Mouse (Mus musculus): Measurements from ENCODE around the gene Ssxb6. TPM values are rescaled to one million over a fixed set of nuclear protein-coding genes. Genes with fewer than 3 reads are reported as not detected.
"Not testable (repeated sequence)": the region's sequence is repeated elsewhere in the genome, so short reads cannot be mapped to it uniquely, and the experiment has no call there.

Ssxb6 gene
- not detected in 2 replicates for polyA plus RNA-seq (2016; fragmentation: Nextera tagmentation; extraction: Ambion mirVana)

DNA sequence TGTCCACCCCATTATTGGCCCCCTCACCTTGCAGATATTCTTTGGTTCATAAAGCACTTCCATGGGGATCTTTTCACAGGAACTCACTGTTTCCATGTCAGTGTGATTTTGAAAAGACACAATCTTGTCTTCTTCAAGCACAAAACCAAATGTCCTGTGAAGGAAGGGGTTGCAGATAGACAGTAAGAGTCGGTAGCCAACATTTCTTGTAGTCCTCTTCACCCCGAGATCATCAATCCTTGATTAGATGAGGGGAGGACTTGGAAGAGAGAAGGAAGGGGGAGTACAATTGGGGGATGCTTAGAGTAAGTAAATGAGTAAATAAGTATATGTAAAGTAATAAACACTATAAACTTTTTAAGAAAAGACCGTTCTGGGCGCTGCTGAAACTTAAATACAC lies at the start of gene Ssxb6:
Gene Ssxb6, minus strand, starts transcription at position 101 of the 400 bp plus-strand sequence.
- H3K9me3 ChIP-seq (replicated peaks); H3K27ac ChIP-seq (replicated peaks); H3K4me3 ChIP-seq; H3K27me3 ChIP-seq (ENCODE audit: low read depth, poor library complexity, severe bottlenecking); DNase-seq (ENCODE audit: low spot score); H3K4me1 ChIP-seq; H3K36me3 ChIP-seq: not testable (repeated sequence)
- WGBS: 73% methylated on average over 4 of the region's 4 CpGs

DNA sequence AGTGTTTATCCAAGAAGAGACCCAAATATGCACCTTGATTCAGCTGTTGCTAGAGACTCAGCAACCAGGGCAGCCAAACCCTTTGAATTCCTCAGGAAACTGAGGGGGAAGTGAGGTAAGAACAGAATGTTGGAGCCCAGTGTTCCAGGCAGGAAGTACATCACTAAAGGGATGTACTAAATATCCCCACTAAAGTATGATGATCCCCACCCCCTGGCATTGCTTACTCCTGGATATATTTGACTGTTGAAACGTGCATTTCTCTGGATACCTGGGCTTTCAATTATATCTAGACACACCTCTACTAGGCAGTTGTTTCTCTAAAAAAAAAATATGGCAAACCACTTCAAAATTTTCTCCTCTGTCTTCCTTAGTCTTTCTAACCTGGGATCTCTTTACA lies 43.7 kb upstream of the Ssxb6 start, which contains the start of gene Ssxb3:
Gene Ssxb3, minus strand, starts transcription at position 101 of the 400 bp plus-strand sequence.
- H3K36me3 ChIP-seq: not testable (repeated sequence)
- WGBS: 44% methylated on average over 1 of the region's 1 CpGs

DNA sequence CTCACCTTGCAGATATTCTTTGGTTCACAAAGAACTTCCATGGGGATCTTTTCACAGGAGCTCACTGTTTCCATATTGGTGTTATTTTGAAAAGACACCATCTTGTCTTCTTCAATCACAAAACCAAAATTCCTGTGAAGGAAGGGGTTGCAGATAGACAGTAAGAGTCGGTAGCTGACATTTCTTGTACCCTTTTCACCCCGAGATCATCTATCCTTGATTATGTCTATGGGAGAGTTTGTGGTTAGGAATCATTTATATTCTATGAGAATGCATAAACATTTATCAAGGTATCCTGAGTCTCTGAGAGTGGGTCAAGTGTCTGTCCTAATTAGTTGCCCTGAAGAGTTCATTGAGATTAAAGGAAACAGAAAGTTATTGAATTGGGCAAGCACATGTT lies 23.2 kb downstream of the Ssxb6 start, which contains the start of gene Gm14459:
Gene Gm14459, minus strand, starts transcription at position 101 of the 400 bp plus-strand sequence.
- Histone ChIP-seq H3K4me1 (no peaks in the 10 kb centered on the region), H3K9me3 (replicated peaks) (peaks cover 14% of the 10 kb centered on the region), H3K36me3 (no peaks in the 10 kb centered on the region), H3K4me3 (no peak within 1 kb of the TSS), H3K27ac (replicated peaks) (no peak within 1 kb of the TSS), H3K27me3 (ENCODE audit: low read depth, poor library complexity, severe bottlenecking) (no peaks in the 10 kb centered on the region)
- 93% methylated on average over 2 of the region's 2 CpGs for WGBS
- DNase-seq (ENCODE audit: low spot score): no peak

More for the DNA sequence above, 43.7 kb upstream of the Ssxb6 start, which contains the start of gene Ssxb3:
- not testable (repeated sequence) for H3K27me3 ChIP-seq (ENCODE audit: low read depth, poor library complexity, severe bottlenecking); H3K27ac ChIP-seq (replicated peaks); H3K4me1 ChIP-seq; DNase-seq (ENCODE audit: low spot score); H3K4me3 ChIP-seq
- peaks cover 17% of the 10 kb centered on the region; the same call in 1 of the 2 replicates for H3K9me3 ChIP-seq (replicated peaks)

Other genes with a start within 250 kb of the Ssxb6 start
- gene Ssxb10, start 220.8 kb downstream of the Ssxb6 start, polyA plus RNA-seq (2016; fragmentation: Nextera tagmentation; extraction: Ambion mirVana): not detected in 2 replicates
- not detected in 2 replicates for gene Ssxb9, start 181.3 kb downstream of the Ssxb6 start, polyA plus RNA-seq (2016; fragmentation: Nextera tagmentation; extraction: Ambion mirVana)
- not detected in 2 replicates for gene Ssxb1, start 134.9 kb downstream of the Ssxb6 start, polyA plus RNA-seq (2016; fragmentation: Nextera tagmentation; extraction: Ambion mirVana)
- gene Ssxb2, start 86.5 kb downstream of the Ssxb6 start, polyA plus RNA-seq (2016; fragmentation: Nextera tagmentation; extraction: Ambion mirVana): not detected in 2 replicates
- not detected in 2 replicates for gene Gm14459, start 23.3 kb downstream of the Ssxb6 start, polyA plus RNA-seq (2016; fragmentation: Nextera tagmentation; extraction: Ambion mirVana)
- gene Ssxb3, start 43.6 kb upstream of the Ssxb6 start, polyA plus RNA-seq (2016; fragmentation: Nextera tagmentation; extraction: Ambion mirVana): not detected in 2 replicates
- not detected in 2 replicates for gene Ssxb8, start 142.6 kb upstream of the Ssxb6 start, polyA plus RNA-seq (2016; fragmentation: Nextera tagmentation; extraction: Ambion mirVana)
- not detected in 2 replicates for gene Ssx9, start 200.2 kb upstream of the Ssxb6 start, polyA plus RNA-seq (2016; fragmentation: Nextera tagmentation; extraction: Ambion mirVana)

Measured in midbrain, embryonic 10.5 days (tissue).